Mouse (Mus musculus): ENCODE measurements around the gene Gm49373. TPM values are rescaled to one million over a fixed set of nuclear protein-coding genes. Genes with fewer than 3 reads are reported as not detected.

Gm49373 gene
- polyA plus RNA-seq, 1 experiment from 2014 or later, result 1.0 TPM

GRCm38 (mm10) chr9:21035586-21035985 is 37.3 kb downstream of the Gm49373 start:
- peaks cover 50% of the 10 kb centered on the region for H3K4me1 ChIP-seq
- no peak for ATAC-seq (ENCODE audit: insufficient number of reproducible peaks, low FRiP score, low TSS enrichment, low read depth)

GRCm38 (mm10) chr9:21034481-21035085 is 38.3 kb downstream of the Gm49373 start:
- WGBS, result 4% methylated on average over 17 of the region's 17 CpGs
- no peaks in the 10 kb centered on the region for H3K9me3 ChIP-seq (replicated peaks)
- H3K4me3 ChIP-seq (replicated peaks), result 0 out of 2 replicates have a peak overlapping the region, but pooled peaks have one; percentile 3
- peaks cover 86% of the 10 kb centered on the region for H3K27me3 ChIP-seq
- H3K4me1 ChIP-seq, result peaks cover 59% of the 10 kb centered on the region
- no peak overlapping the region for H3K9ac ChIP-seq
- no peak overlapping the region for H3K4me2 ChIP-seq (replicated peaks)
- H3K36me3 ChIP-seq, result no peaks in the 10 kb centered on the region
- no peak overlapping the region for H3K27ac ChIP-seq (replicated peaks)
- no peak for ATAC-seq (ENCODE audit: insufficient number of reproducible peaks, low FRiP score, low TSS enrichment, low read depth)

More at GRCm38 (mm10) chr9:21035586-21035985, 37.3 kb downstream of the Gm49373 start:
- Histone ChIP-seq H3K9me3 (replicated peaks) (no peaks in the 10 kb centered on the region), H3K4me2 (replicated peaks) (no peak overlapping the region), H3K27ac (replicated peaks) (no peak overlapping the region), H3K4me3 (replicated peaks) (no peak overlapping the region), H3K9ac (no peak overlapping the region), H3K36me3 (no peaks in the 10 kb centered on the region), H3K27me3 (peaks cover 88% of the 10 kb centered on the region)
- WGBS, result 24% methylated on average over 9 of the region's 9 CpGs

- ATAC-seq (ENCODE audit: insufficient number of reproducible peaks, low FRiP score, low TSS enrichment, low read depth), result 0 out of 2 replicates have a peak, but pooled peaks have one; percentile 52
Observed at GRCm38 (mm10) chr9:21033136-21033535, 39.8 kb downstream of the Gm49373 start.

GRCm38 (mm10) chr9:21032491-21032890 is 40.4 kb downstream of the Gm49373 start:
- Histone ChIP-seq H3K4me2 (replicated peaks) (peak overlapping the region; percentile 98), H3K4me3 (replicated peaks) (peak overlapping the region; percentile 59), H3K4me1 (peaks cover 65% of the 10 kb centered on the region), H3K36me3 (no peaks in the 10 kb centered on the region), H3K9ac (0 out of 2 replicates have a peak overlapping the region, but pooled peaks have one; percentile 37), H3K27me3 (peaks cover 77% of the 10 kb centered on the region), H3K27ac (replicated peaks) (no peak overlapping the region), H3K9me3 (replicated peaks) (no peaks in the 10 kb centered on the region)
- 2% methylated on average over 7 of the region's 7 CpGs for WGBS
- ATAC-seq (ENCODE audit: insufficient number of reproducible peaks, low FRiP score, low TSS enrichment, low read depth), result no peak

More at GRCm38 (mm10) chr9:21033136-21033535, 39.8 kb downstream of the Gm49373 start:
- H3K36me3 ChIP-seq, result no peaks in the 10 kb centered on the region
- H3K27ac ChIP-seq (replicated peaks), result no peak overlapping the region
- H3K4me2 ChIP-seq (replicated peaks), result peak overlapping the region; percentile 98
- H3K9ac ChIP-seq, result peak overlapping the region; percentile 37; the same call in 1 of the 2 replicates
- H3K4me1 ChIP-seq, result peaks cover 67% of the 10 kb centered on the region
- WGBS, result 1% methylated on average over 33 of the region's 34 CpGs
- H3K4me3 ChIP-seq (replicated peaks), result peak overlapping the region; percentile 59
- H3K27me3 ChIP-seq, result peaks cover 84% of the 10 kb centered on the region
- H3K9me3 ChIP-seq (replicated peaks), result no peaks in the 10 kb centered on the region

- no peaks in the 10 kb centered on the region for H3K36me3 ChIP-seq
- H3K9ac ChIP-seq, result peak within 1 kb of the TSS; percentile 37; the same call in 1 of the 2 replicates
- 0 out of 2 replicates have a peak, but pooled peaks have one; percentile 15 for ATAC-seq (ENCODE audit: insufficient number of reproducible peaks, low FRiP score, low TSS enrichment, low read depth)
- H3K4me1 ChIP-seq, result peaks cover 60% of the 10 kb centered on the region
- H3K27me3 ChIP-seq, result peaks cover 72% of the 10 kb centered on the region
- H3K27ac ChIP-seq (replicated peaks), result peak within 1 kb of the TSS; percentile 49; the same call in 1 of the 2 replicates
- peak within 1 kb of the TSS; percentile 98 for H3K4me2 ChIP-seq (replicated peaks)
- H3K9me3 ChIP-seq (replicated peaks), result no peaks in the 10 kb centered on the region
- H3K4me3 ChIP-seq (replicated peaks), result peak within 1 kb of the TSS; percentile 59
- under 1% methylated on average over 35 of the region's 35 CpGs for WGBS
Observed at GRCm38 (mm10) chr9:21031896-21032351, 41.0 kb downstream of the Gm49373 start, which contains the start of gene Icam5. Icam5 (plus strand) TSS chr9:21032073.

- H3K4me3 ChIP-seq (replicated peaks), result peak overlapping the region; percentile 59
- peaks cover 66% of the 10 kb centered on the region for H3K27me3 ChIP-seq
- H3K36me3 ChIP-seq, result no peaks in the 10 kb centered on the region
- under 1% methylated on average over 36 of the region's 36 CpGs for WGBS
- H3K4me2 ChIP-seq (replicated peaks), result peak overlapping the region; percentile 98
- peaks cover 55% of the 10 kb centered on the region for H3K4me1 ChIP-seq
- H3K27ac ChIP-seq (replicated peaks), result peak overlapping the region; percentile 49; the same call in 1 of the 2 replicates
- H3K9me3 ChIP-seq (replicated peaks), result no peaks in the 10 kb centered on the region
- ATAC-seq (ENCODE audit: insufficient number of reproducible peaks, low FRiP score, low TSS enrichment, low read depth), result peak; percentile 31; the same call in 1 of the 2 replicates
- H3K9ac ChIP-seq, result 0 out of 2 replicates have a peak overlapping the region, but pooled peaks have one; percentile 21
Observed at GRCm38 (mm10) chr9:21031251-21031895, 41.5 kb downstream of the Gm49373 start.

- H3K9me3 ChIP-seq (replicated peaks), result no peaks in the 10 kb centered on the region
- H3K4me3 ChIP-seq (replicated peaks), result peak overlapping the region; percentile 59
- ATAC-seq (ENCODE audit: insufficient number of reproducible peaks, low FRiP score, low TSS enrichment, low read depth), result peak; percentile 73
- WGBS, result under 1% methylated on average over 13 of the region's 13 CpGs
- H3K9ac ChIP-seq, result no peak overlapping the region
- H3K27ac ChIP-seq (replicated peaks), result peak overlapping the region; percentile 49; the same call in 1 of the 2 replicates
- peak overlapping the region; percentile 98 for H3K4me2 ChIP-seq (replicated peaks)
- H3K4me1 ChIP-seq, result peaks cover 52% of the 10 kb centered on the region
- no peaks in the 10 kb centered on the region for H3K36me3 ChIP-seq
- peaks cover 60% of the 10 kb centered on the region for H3K27me3 ChIP-seq
Observed at GRCm38 (mm10) chr9:21030781-21031250, 42.1 kb downstream of the Gm49373 start.

- Histone ChIP-seq H3K9ac (no peak overlapping the region), H3K9me3 (replicated peaks) (no peaks in the 10 kb centered on the region), H3K27me3 (peaks cover 54% of the 10 kb centered on the region), H3K4me3 (replicated peaks) (peak overlapping the region; percentile 59), H3K36me3 (no peaks in the 10 kb centered on the region), H3K27ac (replicated peaks) (no peak overlapping the region), H3K4me2 (replicated peaks) (peak overlapping the region; percentile 98), H3K4me1 (peaks cover 52% of the 10 kb centered on the region)
- 25% methylated on average over 22 of the region's 22 CpGs for WGBS
- ATAC-seq (ENCODE audit: insufficient number of reproducible peaks, low FRiP score, low TSS enrichment, low read depth), result no peak
Observed at GRCm38 (mm10) chr9:21030055-21030600, 42.8 kb downstream of the Gm49373 start.

- H3K9me3 ChIP-seq (replicated peaks), result no peaks in the 10 kb centered on the region
- H3K4me3 ChIP-seq (replicated peaks), result peak within 1 kb of the TSS; percentile 59
- no peak within 1 kb of the TSS for H3K9ac ChIP-seq
- ATAC-seq (ENCODE audit: insufficient number of reproducible peaks, low FRiP score, low TSS enrichment, low read depth), result no peak
- H3K36me3 ChIP-seq, result no peaks in the 10 kb centered on the region
- peaks cover 47% of the 10 kb centered on the region for H3K4me1 ChIP-seq
- 2% methylated on average over 37 of the region's 37 CpGs for WGBS
- no peak within 1 kb of the TSS for H3K27ac ChIP-seq (replicated peaks)
- peak within 1 kb of the TSS; percentile 98 for H3K4me2 ChIP-seq (replicated peaks)
- peaks cover 47% of the 10 kb centered on the region for H3K27me3 ChIP-seq
Observed at GRCm38 (mm10) chr9:21029291-21030054, 43.4 kb downstream of the Gm49373 start, which contains the start of gene Icam4. Icam4 (plus strand) TSS chr9:21029373.

GRCm38 (mm10) chr9:21028560-21029110 is 44.3 kb downstream of the Gm49373 start:
- Histone ChIP-seq H3K4me1 (peaks cover 45% of the 10 kb centered on the region), H3K4me3 (replicated peaks) (no peak overlapping the region), H3K27me3 (peaks cover 40% of the 10 kb centered on the region), H3K4me2 (replicated peaks) (no peak overlapping the region), H3K27ac (replicated peaks) (no peak overlapping the region), H3K9me3 (replicated peaks) (no peaks in the 10 kb centered on the region), H3K36me3 (no peaks in the 10 kb centered on the region), H3K9ac (no peak overlapping the region)
- 65% methylated on average over 6 of the region's 6 CpGs for WGBS
- no peak for ATAC-seq (ENCODE audit: insufficient number of reproducible peaks, low FRiP score, low TSS enrichment, low read depth)

Measured in embryonic facial prominence, embryonic 15.5 days (tissue).